Mouse (Mus musculus): ENCODE results near the gene Extl1.

Gene Extl1

DNA sequence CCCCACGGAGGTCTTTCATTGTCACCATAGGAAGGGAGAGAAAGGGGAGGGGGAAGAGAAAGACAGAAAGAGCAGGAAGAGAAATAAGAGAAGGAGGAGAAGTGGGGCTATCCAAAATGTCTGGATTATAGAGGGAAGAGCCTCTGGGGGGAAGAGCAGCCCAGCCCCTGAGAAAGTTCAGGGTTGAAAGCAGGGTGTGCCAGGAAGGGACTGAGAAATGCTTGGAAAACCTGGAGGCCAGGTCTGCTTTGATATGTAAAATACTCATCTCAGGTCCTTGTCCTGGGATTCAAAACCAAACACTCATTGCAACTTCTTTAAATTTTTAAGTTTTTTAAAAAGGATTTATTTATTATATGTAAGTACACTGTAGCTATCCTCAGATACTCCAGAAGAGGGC, 8.0 kb upstream of the Extl1 start:
- in situ Hi-C loops (cut with MboI, MseI) = no loop called here

- in situ Hi-C loops (cut with MboI, MseI) = no loop called here
These were observed 4.7 kb upstream of the Extl1 start for GRCm38 (mm10) chr4:134388397-134388796.

GRCm38 (mm10) chr4:134387268-134387667, 3.6 kb upstream of the Extl1 start:
- in situ Hi-C loops (cut with MboI, MseI) = no loop called here

- in situ Hi-C loops (cut with MboI, MseI) = no loop called here
These were observed 4.1 kb downstream of the Extl1 start for GRCm38 (mm10) chr4:134379510-134379909.

DNA sequence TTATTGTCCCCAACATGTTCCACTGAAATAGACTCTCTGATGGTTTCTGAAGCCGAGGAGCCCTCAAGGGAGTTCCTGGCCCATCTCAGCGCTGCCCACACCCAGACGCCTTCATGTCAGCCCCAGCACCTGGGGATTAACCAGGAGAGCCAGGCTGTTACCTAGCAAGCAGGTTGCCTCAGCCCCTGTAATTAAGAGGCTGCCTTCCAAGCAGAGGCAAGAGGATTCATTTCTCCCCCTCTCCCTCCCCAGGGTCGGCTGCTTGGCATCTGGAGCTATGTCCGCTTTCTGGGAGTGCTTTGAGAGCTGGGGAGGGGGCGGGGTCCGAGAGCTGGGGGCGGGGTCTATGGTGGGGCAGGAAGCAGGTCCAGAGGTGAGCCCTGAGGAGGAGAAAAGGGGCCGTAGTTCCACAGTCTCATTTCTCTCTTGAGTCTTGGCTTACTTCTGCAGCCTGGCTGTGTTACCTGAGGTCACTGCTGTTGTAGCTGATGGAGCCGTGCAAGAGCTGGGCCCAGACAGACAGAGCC, 5.5 kb downstream of the Extl1 start:
- in situ Hi-C loops (cut with MboI, MseI) = no loop called here

- in situ Hi-C loops (cut with MboI, MseI) = loop anchor here (5.0 kb wide), 1 partner anchor 72 kb away; no protein-coding TSS in a partner anchor
These were observed 9.3 kb downstream of the Extl1 start for GRCm38 (mm10) chr4:134374306-134374705.

DNA sequence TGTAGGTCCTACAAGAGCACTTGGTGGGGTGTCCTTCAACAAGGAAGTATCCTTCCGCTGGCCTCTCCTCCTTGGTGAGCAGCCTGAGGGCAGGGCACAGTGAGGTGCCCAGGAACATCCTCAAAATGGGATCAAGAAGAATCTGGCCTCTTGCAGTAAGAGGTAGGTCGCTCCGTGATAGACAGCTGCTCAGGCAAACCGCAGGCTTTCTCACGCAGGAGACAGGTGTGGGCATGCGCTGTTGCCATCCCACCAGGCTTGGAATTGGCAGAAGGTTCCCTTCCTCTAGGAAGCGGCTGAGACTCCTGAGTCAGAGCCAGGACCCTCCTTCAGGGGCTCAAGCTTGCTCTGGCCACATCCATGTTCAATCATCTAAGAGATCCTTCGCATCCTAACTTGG, 10.4 kb downstream of the Extl1 start:
- in situ Hi-C loops (cut with MboI, MseI) = loop anchor here (5.0 kb wide), 1 partner anchor 71 kb away; no protein-coding TSS in a partner anchor

- in situ Hi-C loops (cut with MboI, MseI) = loop anchor here (5.0 kb wide), 1 partner anchor 70 kb away; no protein-coding TSS in a partner anchor
These were observed 11.3 kb downstream of the Extl1 start for GRCm38 (mm10) chr4:134372294-134372747.

DNA sequence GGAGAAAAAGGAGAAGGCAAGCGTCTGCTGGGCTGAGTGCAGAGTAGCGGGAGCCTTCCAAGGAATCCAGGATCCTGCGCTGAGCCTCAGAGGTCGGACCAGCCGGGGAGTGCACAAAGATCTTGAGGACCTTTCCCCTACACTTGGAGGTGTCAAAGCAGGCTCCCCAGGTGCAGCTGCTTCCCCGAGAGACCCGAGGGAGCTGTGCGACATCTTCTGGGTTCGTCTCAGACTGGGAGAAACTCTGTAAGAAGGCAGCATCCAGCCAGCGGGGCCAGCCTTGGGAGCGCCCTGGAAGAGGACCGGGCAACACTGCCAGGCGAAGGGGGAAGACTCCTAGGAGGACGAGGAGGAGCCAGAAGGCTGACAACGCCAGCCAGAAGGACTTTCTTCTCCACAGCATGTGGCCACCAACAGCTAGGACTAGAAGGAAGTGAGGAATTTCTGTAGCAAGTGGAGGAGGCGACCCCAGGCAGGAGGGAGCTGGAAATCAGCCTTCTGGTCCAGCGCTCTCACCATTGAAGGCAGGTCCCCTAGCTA, 12.3 kb downstream of the Extl1 start:
- in situ Hi-C loops (cut with MboI, MseI) = loop anchor here (5.0 kb wide), 1 partner anchor 69 kb away; no protein-coding TSS in a partner anchor

GRCm38 (mm10) chr4:134370649-134371221, 12.9 kb downstream of the Extl1 start:
- in situ Hi-C loops (cut with MboI, MseI) = loop anchor here (5.0 kb wide), 1 partner anchor 68 kb away; no protein-coding TSS in a partner anchor

DNA sequence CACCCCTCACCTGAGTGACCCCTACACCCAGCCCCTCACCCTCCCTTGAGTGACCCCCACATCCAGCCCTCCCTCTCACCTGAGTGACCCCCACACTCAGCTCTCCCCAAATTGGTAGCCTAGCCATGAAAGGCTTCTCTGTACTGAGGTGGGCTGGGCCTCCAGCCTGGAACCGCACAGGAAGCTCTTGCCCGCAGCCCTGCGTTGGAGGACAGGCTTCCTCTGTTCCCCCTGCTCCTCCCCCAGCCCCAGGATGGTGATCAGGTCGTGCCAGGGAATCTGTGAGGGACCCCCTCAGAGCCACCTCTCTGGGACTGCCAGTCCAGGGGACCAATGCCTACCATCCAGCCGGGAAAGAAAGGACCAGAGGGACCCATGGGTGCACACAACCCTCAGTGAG, 18.4 kb downstream of the Extl1 start:
- in situ Hi-C loops (cut with MboI, MseI) = no loop called here

DNA sequence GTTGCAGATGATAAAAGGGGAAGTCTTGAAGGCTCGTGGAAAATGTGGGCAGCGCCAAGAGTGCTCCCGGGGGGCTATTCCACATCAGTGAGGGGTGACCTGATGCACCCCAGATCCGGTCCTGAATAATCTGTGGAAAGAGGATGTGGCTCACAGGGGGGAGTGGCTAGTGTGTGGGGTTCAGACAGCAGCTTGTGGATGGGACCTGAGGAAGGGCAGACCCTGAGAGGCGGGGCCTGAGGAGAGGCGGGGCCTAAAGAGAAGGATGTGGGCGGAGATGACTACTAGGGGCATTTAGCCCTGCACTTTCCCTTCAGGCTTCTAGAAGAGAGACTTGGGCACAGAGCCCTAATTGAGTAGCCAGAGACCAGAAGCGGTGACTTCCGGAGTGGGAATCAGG, 21.1 kb downstream of the Extl1 start:
- in situ Hi-C loops (cut with MboI, MseI) = no loop called here

DNA sequence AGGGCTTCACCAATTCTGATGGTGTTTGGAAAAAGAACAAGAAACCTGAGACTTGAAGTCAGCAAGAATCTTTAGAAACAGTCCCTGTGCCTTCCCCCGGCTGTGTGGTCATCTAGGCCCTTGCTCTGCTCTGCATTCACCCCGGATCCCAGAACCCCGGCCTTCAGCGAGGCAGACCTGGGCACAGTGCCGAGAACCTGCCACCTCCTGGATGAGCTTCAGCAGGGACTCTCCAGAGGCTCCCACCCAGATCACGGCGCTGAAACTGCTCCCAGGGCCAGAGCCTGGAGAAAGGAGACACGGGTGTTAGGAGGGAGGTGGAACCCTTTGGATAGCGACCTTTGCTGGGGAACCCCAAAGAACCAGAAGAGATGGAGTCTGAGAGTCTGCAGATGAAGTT, 21.5 kb downstream of the Extl1 start:
- in situ Hi-C loops (cut with MboI, MseI) = no loop called here

GRCm38 (mm10) chr4:134361215-134361614, 22.4 kb downstream of the Extl1 start:
- in situ Hi-C loops (cut with MboI, MseI) = no loop called here

- in situ Hi-C loops (cut with MboI, MseI) = no loop called here
These were observed 24.0 kb downstream of the Extl1 start for GRCm38 (mm10) chr4:134359649-134360048.

DNA sequence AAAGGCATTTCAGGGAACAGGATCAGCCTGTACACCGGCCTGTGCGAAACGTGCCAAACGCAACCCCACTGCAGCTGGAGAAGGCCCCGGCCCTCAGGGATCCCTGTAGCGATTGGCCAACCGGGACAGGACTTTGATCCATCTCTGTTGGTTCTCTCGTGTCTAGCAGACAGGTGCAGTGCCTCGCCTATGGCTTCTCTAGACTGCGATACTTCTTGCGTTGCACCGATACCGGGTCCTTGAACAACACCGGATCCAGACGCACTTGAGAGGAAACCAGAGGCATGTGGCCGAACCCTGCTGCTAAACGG, 26.2 kb downstream of the Extl1 start:
- in situ Hi-C loops (cut with MboI, MseI) = no loop called here

DNA sequence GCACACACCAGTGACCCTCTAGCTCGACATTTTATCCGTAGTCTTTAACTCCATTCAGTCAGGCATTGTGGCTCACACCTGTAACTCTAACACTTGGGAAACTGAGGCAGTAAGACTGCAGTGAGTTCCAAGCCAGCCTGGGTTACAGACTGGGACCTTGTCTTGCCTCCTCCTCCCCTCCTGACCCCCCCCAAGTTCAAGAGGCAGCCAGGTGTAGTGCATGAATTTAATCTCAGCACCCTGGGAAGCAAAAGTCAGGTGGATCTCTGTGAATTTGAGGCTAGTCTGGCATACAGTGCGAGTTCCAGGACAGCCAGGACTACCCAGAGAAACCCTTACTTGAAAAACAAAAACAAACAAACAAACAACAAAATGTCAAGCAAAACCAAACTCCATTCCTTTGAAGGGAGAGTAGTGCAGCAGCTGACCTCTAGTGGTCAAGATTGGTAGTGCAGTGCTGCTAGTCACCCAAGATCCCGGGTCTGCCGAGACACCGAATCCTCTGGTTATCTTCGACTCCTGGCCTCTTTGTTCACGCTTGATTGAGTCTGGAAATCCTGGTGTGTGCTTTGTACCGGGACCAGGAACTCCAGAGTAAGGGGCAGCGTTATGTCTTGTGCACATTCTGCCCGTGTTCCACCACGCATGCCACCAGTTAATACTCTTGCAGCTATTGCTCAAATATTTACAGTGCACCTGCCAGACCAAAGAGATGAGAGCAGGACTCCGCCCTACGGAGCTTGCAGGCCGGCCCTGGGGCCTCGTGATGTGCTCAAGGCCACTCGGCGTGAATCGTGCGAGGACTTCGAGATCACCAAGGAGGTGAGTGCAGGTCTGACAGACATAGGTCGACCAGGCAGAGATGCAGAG, 26.8 kb downstream of the Extl1 start:
- in situ Hi-C loops (cut with MboI, MseI) = no loop called here

GRCm38 (mm10) chr4:134355841-134356452, 27.7 kb downstream of the Extl1 start:
- in situ Hi-C loops (cut with MboI, MseI) = no loop called here

- in situ Hi-C loops (cut with MboI, MseI) = no loop called here
These were observed 29.9 kb downstream of the Extl1 start for GRCm38 (mm10) chr4:134353527-134354409.

- in situ Hi-C loops (cut with MboI, MseI) = no loop called here
These were observed 30.7 kb downstream of the Extl1 start for GRCm38 (mm10) chr4:134352929-134353328.

GRCm38 (mm10) chr4:134352261-134352707, 31.4 kb downstream of the Extl1 start:
- in situ Hi-C loops (cut with MboI, MseI) = no loop called here

Data from regulatory T cell (primary cell).